Mouse (Mus musculus) layer of hippocampus, postnatal 14 days (tissue): ENCODE results near the gene Snx10. TPM values are rescaled to one million over a fixed set of nuclear protein-coding genes. Genes with fewer than 3 reads are reported as not detected.

Source experiments
- DNase-seq, 2 experiments: peaks; one replicate each; pipeline ENCODE4 v3.0.0; 2021 to 2022; ENCODE audit warnings: low spot score in 2 of 2, mixed read lengths in 1 of 2
- total RNA-seq, 2 experiments: library from RNA; stranded (reverse); gene quantifications; 2 replicates each; pipeline ENCODE4 v1.2.3; 2021

The Snx10 gene
- total RNA-seq, 2 experiments from 2014 or later: 116 to 117 TPM

DNA sequence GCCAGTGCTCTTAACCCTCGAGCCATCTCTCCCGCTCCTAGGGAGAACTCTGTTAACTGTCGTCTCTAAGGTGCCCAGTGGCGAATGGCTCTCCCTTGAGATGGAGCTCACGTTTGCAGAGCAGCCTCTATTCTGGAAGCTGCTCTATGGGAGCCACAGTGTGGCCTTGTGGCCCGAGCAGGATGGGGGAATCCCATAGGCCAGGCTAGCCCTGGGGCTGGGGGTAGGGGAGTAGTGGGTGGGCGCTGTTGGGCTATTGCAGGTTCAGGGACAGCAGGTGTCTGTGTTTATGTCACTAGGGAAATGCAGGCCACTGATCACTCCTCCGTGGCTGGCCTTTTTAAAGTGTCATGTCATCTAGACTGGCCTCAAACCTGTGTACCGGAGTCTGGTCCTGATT lies 58.4 kb downstream of the Snx10 start:
- DNase-seq: no peak

- peak; percentile 75 for DNase-seq
Observed at GRCm38 (mm10) chr6:51585980-51586379, 62.3 kb downstream of the Snx10 start.

DNA sequence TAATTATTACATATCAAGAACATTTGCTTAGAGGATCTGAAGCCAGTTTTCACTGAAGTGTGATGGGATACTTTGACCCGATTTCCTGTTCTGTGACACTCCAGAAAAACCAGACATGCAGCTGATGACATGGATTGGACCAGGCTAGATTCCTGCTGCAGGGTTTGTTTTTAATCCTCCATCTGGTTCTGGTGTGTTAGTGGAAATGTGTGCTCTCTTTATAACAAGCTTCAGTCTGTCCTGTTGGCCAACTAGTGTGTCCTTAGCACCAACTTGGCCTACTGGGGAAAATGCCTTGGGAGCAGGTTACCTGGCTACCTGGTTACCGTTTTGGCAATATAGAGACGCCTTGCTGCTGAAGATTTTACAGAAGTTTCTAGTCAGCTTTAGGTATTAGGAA lies 63.6 kb downstream of the Snx10 start:
- no peak for DNase-seq

DNA sequence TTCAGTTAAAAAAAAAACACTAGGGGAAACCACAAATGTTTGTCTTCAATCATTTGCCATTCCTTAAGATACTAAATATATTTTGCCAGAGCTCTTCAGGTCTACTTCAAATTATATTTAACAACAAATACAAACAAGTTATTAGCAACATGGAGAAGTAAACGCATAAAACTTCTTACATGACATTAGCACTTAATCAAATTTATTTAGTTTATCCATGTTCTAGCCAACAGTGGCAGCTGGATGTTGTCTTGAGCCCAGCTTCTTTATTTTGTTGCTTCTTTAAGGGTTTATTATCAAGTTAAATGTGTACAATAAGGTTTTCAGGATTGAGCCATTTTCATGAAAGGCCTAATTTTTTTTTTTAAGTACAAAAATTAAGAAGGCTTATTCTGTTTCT lies 67.6 kb downstream of the Snx10 start:
- DNase-seq: no peak

DNA sequence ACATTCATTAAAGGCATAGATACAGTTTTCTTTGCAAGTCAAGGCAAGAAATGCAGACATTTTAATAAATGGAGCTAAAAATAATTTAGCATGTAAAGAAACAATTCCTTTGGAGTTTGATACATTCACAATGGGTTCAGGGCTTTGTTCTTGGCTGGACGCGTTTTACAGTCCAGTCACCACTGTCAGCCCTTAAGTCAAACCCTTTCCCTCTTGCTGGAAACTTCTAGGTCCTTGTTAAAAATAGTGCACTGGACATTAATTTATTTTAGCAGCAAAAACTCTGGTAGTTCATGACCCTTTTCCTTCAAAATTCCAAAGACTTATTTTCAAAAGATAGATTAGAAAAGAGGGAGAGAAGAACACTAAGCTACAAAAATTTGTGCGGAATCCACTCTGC lies 68.1 kb downstream of the Snx10 start:
- no peak for DNase-seq

GRCm38 (mm10) chr6:51592356-51593115 lies 68.8 kb downstream of the Snx10 start:
- peak; percentile 92 to 96 for DNase-seq

DNA sequence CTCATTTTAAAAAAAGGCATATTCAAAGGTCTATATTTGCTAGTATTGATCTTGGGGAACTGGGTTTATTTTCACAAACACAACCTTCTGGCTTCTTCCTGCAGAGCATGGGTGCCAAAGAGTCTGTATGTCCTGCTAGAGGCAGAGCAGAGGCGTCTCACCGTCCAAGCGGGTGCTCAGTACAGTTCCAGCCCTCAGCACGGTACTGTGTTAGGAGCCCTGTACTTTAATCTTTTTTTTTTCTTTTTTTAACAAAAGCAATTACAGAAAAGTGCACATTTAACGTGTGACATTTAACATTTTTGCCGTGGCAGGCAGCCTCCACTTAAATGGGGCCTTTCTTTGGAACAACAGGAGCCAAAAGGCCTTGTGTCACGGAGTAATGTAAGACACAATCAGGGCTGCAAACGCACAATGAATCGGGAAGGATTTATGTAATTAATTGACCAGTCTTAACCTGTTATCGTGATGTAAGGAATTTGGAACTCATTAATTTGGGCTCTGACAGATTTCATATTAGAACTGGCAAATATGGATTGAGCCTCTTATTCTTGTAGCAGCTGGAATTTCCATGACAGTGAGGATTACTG lies 69.8 kb downstream of the Snx10 start:
- no peak for DNase-seq

DNA sequence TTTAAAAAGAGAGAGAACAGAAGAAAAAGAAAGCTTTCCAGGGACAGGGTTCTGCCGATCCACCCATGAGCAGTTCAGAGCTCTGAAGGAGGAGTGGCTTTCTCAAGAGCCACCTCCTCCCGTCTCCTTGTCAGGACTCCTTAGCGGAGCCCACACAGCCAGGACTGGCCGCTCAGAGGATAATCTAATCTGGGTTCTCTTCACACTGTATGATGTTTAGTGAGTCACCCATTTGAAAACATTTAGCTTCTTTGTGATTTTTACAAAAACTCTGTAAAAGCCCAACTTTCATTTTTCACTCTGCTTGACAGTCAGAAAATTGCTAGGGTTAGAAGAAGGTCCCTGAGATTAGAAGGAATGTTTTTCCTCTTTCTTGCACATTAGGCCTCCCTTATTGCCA lies 70.8 kb downstream of the Snx10 start:
- DNase-seq: no peak

- no peak for DNase-seq
Observed at GRCm38 (mm10) chr6:51598058-51598457, 74.4 kb downstream of the Snx10 start.

- no peak for DNase-seq
Observed at GRCm38 (mm10) chr6:51600412-51600811, 76.7 kb downstream of the Snx10 start.

- no peak for DNase-seq
Observed at GRCm38 (mm10) chr6:51602341-51602740, 78.6 kb downstream of the Snx10 start.

- DNase-seq: no peak
Observed at GRCm38 (mm10) chr6:51603691-51604090, 80.0 kb downstream of the Snx10 start.

- DNase-seq: no peak
Observed at GRCm38 (mm10) chr6:51606245-51606644, 82.5 kb downstream of the Snx10 start.

DNA sequence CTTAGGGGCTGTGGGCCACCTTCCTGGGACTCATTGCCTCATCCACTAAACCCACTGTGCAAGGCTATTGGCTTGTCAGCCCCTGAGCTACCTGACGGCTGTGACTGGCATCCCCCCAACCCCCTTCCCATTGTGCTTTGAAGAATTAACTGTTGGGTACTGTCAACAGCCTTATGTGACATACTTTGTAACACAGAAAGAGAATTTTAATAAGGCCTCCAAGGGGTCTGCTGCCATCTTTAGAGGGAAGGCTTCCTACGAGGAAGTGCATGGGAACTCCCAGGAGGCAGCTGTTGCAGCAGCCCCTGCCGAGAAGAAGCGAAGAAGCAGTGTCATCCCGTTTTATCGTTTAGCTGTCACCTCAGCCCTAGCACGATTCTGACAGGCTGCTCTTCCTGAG lies 83.1 kb downstream of the Snx10 start:
- no peak for DNase-seq

GRCm38 (mm10) chr6:51611621-51612020 lies 87.9 kb downstream of the Snx10 start:
- no peak for DNase-seq

DNA sequence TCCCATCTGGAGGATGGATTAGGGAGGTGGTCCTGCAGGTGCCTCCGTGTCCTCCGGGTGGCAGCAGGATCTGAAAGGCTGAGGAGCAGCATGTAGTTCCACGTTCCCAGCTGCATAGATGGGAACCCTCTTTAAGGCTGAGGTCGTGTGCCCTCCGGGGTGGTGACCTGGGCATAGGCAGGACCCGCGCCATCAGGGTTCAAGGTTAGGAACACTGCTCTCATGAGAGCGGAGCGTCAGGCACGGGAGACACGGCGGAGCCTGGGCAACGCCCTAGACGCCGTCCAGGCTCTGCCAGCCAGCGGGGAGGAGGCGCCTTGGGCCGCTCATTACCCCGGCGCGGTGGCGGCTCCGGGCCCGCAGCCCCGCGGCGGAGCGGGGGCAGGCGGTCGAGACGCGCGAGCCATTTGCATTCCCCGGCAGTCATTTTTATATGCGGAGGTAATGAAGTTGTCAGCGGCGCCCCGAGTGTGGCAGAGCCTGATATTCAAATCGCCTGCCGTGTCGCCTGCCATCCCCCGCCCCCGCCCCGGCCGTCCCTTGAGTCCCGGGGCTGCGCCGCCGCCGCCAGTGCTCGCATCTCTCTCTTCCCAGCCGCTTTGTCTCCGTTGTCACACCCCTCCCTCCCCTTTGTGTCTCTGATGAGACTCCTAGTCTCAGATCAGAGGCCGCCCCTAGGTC lies 88.8 kb downstream of the Snx10 start:
- peak; percentile 67 to 75 for DNase-seq

GRCm38 (mm10) chr6:51613661-51614060 lies 90.0 kb downstream of the Snx10 start:
- no peak for DNase-seq

- no peak for DNase-seq
Observed at GRCm38 (mm10) chr6:51626843-51627242, 103.1 kb downstream of the Snx10 start.

DNA sequence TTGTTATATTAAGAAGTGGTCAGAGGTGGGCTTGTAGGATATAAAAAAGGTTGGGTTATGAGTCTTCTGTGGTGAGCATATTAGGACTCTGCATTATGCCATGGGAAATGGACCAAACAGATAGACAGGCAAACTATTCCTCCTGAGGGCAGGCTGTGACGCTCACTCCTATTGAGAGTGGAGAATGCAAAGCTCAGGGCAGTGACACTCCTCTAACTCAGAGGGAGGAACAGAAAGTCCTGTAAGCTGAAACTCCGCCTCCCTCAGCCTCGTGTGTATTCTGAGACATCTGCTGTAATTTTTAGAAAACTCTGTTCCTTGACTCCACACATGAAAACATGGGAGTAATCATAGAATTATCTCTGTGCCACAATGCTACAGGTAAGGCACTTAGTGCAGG lies 106.0 kb downstream of the Snx10 start:
- no peak for DNase-seq

GRCm38 (mm10) chr6:51630184-51630583 lies 106.5 kb downstream of the Snx10 start:
- DNase-seq: no peak

DNA sequence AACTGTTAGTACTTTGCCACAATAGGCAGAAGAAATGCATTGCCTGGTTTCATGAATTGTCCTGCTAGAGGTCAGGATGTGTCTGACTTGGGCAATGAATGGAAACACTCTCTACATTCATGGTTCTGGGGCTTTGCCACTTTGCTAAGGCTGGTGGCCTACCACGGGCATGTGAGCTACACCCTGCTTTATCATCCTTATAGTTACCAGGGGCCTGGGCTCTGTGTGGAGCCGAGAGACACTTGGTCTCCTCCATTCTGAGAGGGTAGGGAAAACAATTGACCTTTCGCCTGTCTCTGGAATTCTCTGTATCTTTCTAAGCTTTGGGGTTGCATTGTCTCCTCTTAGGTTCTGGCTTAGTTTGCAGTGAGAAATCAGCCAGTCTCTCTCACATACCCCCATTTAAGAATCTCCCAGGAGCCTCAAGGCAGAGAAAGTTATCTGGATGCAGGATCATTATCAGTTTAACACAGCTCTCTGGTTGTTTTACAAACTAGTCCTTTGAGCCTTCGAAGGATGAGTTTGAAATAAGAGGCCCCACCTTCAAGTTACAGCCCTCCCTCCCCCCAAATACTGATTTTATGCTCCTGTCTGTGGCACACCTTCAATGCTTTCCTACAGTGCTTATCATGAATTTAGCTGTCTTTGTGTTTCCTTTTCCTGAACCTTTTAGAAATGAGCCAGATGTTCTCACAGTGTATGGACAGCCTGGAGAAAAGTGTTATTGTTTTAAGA lies 109.4 kb downstream of the Snx10 start:
- no peak for DNase-seq
